Mouse (Mus musculus) right cerebral cortex, adult 2 months (tissue): ENCODE results near the gene Asna1.
A peak's percentile ranks its signal among the peaks of the same experiment; 100 is the strongest.

Experiments used
- DNase-seq, 2 experiments: peaks; one replicate each; pipeline ENCODE4 v3.0.0; 2021 to 2022; ENCODE audit warnings: low spot score in 2 of 2

Gene Asna1

DNA sequence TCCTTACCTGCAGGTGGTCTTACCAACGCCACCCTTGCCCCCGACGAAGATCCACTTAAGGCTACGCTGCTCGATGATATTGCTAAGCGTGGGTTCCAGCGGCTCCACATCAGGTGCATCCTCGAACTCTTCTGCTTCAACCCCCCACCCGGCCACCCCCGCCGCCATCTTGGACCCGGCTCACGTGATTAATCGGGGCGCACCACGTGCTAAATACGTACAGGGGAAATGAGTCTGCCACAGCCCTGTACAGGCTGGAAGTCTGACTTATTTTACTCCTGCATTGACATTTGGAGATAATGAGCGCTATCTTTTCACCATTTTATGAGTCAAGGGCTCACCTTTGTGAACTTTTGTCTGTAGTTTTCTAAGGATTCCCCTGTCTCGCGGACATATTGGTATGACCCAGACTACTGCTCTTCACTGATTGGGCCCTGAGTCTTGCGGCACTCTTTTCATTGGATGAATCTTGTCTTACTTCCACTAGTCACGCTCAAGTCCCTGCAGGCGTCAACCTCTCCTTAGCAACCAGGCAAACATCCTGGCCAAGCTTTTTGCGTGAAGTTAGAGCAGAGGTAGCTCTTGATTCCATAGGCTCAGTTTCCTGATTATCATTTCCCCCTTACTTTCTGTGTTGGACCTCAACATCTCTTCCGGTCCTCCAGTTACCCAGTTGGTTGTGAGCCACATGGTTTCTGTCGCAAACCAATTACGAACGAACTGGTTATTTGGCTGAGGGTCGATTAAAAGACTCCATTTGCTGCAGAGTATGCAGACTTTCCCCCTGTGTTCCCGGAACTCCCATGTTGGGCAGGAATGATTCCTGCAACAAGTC is at the start of gene Asna1:
Gene Asna1, minus strand, starts transcription at position 184 of the 835 bp plus-strand sequence.
- DNase-seq: peak; percentile 81 to 85

- DNase-seq: no peak
Observed at GRCm38 (mm10) chr8:85074617-85075016, 49.5 kb upstream of the Asna1 start.

DNA sequence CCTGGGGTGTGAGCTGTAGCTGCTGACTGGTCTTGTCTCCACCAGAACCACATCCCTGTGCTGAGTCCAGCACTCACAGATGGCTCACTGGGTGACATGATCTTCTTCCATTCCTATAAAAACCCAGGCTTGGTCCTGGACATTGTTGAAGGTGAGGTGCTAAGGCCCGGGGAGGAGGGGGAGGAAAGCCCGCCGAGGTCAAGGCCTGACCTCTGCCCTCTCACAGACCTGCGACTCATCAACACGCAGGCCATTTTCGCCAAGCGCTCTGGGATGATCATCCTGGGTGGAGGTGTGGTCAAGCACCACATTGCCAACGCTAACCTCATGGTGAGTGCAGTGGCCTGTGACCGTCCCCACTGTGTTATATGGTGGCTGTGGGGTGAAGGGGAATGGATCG is 49.1 kb upstream of the Asna1 start:
- DNase-seq: no peak

- no peak for DNase-seq
Observed at GRCm38 (mm10) chr8:85073041-85073612, 48.0 kb upstream of the Asna1 start.

DNA sequence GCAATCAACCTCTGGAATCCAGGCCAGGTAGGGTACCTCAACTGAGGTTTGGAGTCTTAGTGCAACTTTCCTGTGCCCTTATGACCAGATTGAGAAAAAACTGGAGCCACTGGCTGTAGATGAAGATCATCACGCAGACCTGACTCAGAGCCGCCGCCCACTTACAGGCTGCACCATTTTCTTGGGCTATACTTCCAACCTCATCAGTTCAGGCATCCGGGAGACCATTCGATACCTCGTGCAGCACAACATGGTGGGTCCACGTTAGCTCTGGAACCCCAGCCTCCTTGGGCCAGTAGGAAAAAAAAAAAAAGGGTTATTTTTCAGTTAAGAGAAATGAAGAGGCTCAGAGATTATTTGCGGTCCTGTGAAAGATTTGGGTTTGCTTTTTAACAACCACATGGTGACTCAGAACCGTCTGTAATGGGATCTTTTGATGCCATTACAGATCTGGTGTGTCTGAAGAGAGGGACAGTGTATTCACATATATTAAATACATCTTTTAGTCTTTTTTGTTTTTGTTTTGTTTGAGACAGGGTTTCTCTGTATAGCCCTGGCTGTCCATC is 47.4 kb upstream of the Asna1 start:
- DNase-seq: peak in 1 of 2 experiments; percentile 60

DNA sequence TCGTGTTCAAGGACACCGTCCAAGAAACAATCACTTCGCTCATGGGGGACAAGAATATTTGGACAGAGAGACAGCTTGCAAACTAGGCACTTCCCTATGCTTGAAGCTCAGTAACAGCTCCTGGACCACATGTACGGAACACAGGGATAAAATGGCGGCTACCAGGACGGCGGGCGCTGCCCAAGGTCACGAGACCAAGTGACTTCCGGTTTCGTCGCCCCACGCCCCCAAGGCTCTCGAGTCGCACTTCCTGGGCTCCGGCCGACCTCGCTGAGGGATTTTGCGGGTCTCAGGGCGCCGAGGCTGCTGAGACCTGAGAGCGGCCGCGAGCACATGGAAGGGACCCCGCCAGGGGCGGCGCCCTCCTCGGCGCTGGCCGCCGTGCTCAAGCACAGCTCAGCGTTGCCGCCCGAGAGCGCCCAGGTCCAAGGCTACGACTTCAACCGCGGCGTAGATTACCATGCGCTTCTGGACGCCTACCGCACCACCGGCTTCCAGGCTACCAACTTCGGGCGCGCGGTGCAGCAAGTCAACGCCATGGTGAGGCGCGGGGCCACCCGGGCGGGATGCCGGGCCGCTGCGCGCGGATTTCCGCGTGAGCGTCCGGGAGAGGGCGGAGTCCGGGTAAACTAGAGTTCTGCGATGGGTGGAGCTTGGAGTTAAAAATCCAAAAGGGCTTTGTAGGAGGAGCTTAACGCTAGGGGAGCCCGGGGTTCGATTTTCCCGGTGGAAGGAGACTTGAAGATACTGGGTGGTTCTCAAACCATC is 46.6 kb upstream of the Asna1 start, which contains the start of gene Dhps:
Gene Dhps, plus strand, starts transcription at position 244 of the 768 bp plus-strand sequence.
- peak; percentile 91 to 94 for DNase-seq

- DNase-seq: no peak
Observed at GRCm38 (mm10) chr8:85071041-85071440, 46.0 kb upstream of the Asna1 start.

- no peak for DNase-seq
Observed at GRCm38 (mm10) chr8:85067982-85068381, 42.9 kb upstream of the Asna1 start, which contains the start of gene Gm5741. Gene Gm5741, minus strand, starts transcription at chr8:85067982.

DNA sequence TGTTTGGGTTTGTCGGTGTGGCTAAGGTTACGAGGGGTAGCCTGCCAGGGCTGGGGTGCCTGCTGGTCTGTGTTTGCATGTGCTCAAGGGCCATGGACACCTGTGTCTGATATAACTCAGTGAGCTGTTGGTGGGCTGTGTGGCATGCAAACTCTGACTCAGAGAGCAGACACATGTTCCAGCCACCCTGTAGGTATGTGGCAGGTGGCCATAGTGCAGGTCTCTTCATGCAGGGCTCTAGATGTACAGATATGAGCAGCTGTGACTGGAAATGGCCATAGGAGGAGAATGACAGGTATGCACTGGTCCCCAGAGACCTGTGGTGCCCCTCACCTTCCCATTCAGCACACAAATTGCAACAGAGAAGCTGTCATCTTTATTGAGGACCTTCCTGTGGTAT is 42.1 kb upstream of the Asna1 start:
- no peak for DNase-seq

- DNase-seq: no peak
Observed at GRCm38 (mm10) chr8:85065213-85065612, 40.1 kb upstream of the Asna1 start.

DNA sequence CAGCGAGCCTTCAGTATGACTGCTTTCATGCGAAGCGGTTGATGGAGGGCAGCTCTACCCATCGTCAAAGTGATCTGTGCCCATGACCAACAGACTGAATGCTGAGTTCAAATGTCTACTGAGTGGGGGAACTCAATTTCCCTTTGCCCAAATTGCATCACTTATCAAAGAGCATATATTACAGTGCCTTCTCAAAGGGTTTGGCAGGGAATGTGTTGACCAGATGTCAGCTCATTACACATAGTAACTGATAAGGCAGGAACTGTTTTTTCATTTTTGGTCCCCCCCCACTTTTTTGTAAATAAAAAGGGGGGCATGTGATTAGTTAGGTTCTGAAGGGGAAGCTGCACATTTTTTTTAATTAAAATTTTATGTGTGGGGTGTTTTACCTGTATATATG is 37.5 kb upstream of the Asna1 start:
- DNase-seq: no peak

GRCm38 (mm10) chr8:85059879-85060616 is 35.0 kb upstream of the Asna1 start, which contains the start of gene Fbxw9:
Gene Fbxw9, plus strand, starts transcription at chr8:85060055.
- DNase-seq: peak; percentile 94 to 96

DNA sequence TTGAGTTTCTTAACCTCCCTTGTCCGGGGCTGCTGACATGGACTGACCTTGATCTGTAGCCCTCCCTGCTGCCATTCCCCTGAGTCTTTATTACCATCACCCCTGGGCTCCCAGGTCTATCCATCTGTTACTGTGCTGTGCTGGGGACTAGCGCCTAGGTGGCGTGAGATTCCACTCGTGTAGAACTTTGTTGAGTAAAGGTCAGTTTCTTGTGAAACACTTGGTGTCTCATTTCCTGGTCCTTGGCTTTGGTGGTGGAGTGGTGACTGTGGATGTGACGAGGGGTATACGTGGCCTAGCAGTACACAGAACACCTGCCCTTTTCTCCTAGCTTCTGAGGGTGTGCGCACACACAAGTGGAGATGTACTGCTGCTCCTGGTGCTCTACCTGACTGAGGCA is 32.3 kb upstream of the Asna1 start:
- DNase-seq: no peak

- DNase-seq: no peak
Observed at GRCm38 (mm10) chr8:85043619-85044018, 18.5 kb upstream of the Asna1 start.

DNA sequence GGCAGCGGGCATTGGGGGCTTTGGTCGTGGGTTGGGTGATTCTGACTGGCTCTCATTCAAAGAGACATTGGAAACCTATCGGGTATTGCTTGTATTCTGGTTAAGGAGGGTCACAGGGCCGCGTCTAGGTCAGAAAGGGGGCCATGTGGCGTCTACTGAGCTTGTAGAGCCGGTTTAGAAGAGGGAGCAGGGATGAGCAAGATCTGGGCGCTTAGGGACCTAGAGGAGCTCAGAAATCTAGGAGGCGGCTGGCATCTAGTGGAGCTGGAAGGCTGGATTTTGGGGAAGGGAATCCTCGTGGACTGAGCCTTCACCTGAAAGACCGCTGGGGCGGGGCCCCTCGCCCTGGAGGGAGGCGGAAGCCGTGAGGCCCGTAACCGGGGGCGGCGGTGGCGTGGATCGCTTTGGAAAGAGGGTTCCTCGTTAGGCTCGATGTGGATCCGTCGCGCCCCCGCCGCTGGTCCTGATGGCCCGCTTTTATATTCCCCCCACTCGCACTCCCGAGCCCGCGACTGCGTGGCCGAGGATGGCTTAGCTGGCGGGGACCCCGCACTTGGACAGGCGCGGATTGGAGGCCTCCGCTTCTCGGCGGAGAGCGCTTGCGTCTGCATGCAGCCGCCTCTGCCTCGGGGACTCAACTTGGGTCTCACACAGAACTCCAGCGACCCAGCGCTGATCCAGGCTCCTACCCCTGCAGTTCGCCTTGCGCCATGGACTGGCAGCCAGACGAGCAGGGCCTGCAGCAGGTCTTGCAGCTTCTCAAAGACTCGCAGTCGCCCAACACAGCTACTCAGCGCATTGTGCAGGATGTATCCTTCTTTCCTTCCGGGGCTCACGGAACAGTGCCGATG is 12.8 kb upstream of the Asna1 start:
- DNase-seq: peak; percentile 63 to 64

DNA sequence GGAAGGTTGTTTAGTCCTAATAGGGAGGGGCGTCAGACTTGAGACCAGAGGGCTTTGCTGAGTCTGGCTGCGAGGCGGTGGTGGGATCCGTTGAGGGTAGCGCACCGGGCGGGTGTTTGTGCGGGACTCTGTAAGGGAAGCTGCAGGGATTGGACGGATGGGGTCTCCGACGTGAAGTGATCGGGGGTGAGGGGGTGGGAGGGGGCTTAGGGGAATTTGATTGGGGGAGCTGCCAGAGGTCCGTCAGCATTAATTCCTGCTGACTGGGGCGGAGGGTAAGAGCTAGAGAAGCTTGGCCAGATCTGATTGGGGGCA is 12.2 kb upstream of the Asna1 start:
- DNase-seq: peak in 1 of 2 experiments; percentile 43

- peak; percentile 92 to 94 for DNase-seq
Observed at GRCm38 (mm10) chr8:85036718-85037365, 11.8 kb upstream of the Asna1 start, which contains the start of gene Tnpo2. Gene Tnpo2, plus strand, starts transcription at chr8:85036915.

DNA sequence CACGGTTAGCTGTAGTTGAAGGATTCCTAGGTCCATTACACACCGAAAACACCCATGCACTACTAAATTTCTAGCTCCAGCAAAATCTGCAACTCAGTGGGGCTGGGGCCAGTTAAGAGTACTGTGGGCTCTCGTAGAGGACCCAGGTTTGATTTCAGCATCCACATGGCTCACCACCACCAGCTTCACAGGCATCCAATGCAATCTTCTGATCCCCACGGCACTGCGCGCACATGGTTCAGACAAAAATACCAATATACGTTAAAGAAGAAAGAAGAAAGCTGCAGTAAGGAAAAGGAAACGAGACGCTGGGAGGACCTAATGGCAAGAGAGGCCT is 11.3 kb upstream of the Asna1 start:
- no peak for DNase-seq

- DNase-seq: no peak
Observed at GRCm38 (mm10) chr8:85035728-85036310, 10.7 kb upstream of the Asna1 start.
